Mouse (Mus musculus) heart, embryonic 10.5 days (tissue): ENCODE data around the gene Dynlt1c. TPM values are rescaled to one million over a fixed set of nuclear protein-coding genes. Genes with fewer than 3 reads are reported as not detected.
"Not testable (repeated sequence)": the region's sequence is repeated elsewhere in the genome, so short reads cannot be mapped to it uniquely, and the experiment has no call there.

ENCODE experiments used
- DNase-seq: peaks from one replicate; pipeline ENCODE4 v3.0.0-alpha.2; 2017; ENCODE audit warnings: low spot score
- H3K27ac ChIP-seq: fragments of 300-500 bp; sonication (generic); 2 replicates; pipeline ENCODE4 v1.5.1; 2016; ENCODE audit warnings: mild to moderate bottlenecking
- H3K27me3 ChIP-seq: fragments of 300-500 bp; sonication (generic); 2 replicates; pipeline ENCODE4 v1.6.1; 2016; ENCODE audit warnings: mild to moderate bottlenecking; ENCODE audit not compliant: poor library complexity, insufficient read depth, severe bottlenecking
- H3K36me3 ChIP-seq: fragments of 300-500 bp; sonication (generic); 2 replicates; pipeline ENCODE4 v1.6.1; 2016; ENCODE audit warnings: mild to moderate bottlenecking, moderate library complexity
- H3K4me1 ChIP-seq: fragments of 300-500 bp; sonication (generic); 2 replicates; pipeline ENCODE4 v1.6.1; 2016; ENCODE audit warnings: mild to moderate bottlenecking
- H3K4me3 ChIP-seq: fragments of 300-500 bp; sonication (generic); 2 replicates; pipeline ENCODE4 v1.5.1; 2016; ENCODE audit warnings: mild to moderate bottlenecking, moderate library complexity
- H3K9me3 ChIP-seq: fragments of 300-500 bp; sonication (generic); 2 replicates; pipeline ENCODE4 v1.6.1; 2016; ENCODE audit warnings: mild to moderate bottlenecking, moderate library complexity
- WGBS: fragments of 180-500 bp; shearing (Covaris S2); methylation state at CpG from one replicate; pipeline ENCODE4 v1.1.7; 2016; 5-methylcytosine and 5-hydroxymethylcytosine counted together
- polyA plus RNA-seq: library from polyadenylated mRNA; unstranded; fragments of >200 nt; fragmentation: Nextera tagmentation; extraction: Ambion mirVana; gene quantifications from 2 replicates; pipeline ENCODE4 v1.2.1, GENCODE M21; 2016

The Dynlt1c gene
- polyA plus RNA-seq, 1 experiment from 2014 or later, result 28.7 TPM

DNA sequence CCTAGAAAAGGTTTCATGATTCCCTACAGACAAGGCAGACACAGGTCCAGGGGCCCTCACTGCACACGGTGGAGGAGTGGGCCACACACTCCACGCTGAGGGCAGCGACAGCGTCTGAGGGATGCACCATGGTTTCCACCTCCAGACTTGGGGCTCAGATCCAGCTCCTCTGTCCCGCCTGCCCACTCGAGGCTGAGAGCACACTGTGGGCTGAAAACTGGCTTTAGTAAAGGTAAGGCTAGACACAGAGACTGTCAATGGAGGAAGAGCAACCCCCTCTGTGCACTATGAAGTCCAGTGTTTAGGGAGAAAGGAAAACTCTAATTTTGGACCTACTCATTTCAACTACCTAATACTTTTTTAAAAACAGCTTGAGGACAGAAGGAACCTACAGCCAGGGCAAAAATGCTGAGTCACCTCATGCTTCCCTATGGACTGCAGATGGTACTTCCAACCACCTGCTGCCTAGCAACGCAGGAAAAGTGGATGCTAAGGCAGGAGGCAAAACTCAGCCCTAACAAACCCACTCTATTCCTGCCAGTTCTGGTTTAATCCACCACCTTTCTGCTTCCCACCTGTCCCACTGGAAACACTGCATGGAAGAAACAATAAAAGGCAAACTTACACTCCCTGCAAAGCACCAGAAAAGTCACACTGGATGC, 49.6 kb downstream of the Dynlt1c start:
- DNase-seq, H3K4me3 ChIP-seq, H3K36me3 ChIP-seq, H3K4me1 ChIP-seq, H3K27ac ChIP-seq, H3K27me3 ChIP-seq, H3K9me3 ChIP-seq: not testable (repeated sequence)
- WGBS, result 86% methylated on average over 7 of the region's 7 CpGs

- H3K4me3 ChIP-seq, H3K9me3 ChIP-seq, H3K27ac ChIP-seq, H3K27me3 ChIP-seq, H3K4me1 ChIP-seq, H3K36me3 ChIP-seq: not testable (repeated sequence)
- peak; percentile 31 for DNase-seq
- WGBS, result 78% methylated on average over 5 of the region's 5 CpGs
These were observed 52.0 kb downstream of the Dynlt1c start for GRCm38 (mm10) chr17:6653341-6653946.

DNA sequence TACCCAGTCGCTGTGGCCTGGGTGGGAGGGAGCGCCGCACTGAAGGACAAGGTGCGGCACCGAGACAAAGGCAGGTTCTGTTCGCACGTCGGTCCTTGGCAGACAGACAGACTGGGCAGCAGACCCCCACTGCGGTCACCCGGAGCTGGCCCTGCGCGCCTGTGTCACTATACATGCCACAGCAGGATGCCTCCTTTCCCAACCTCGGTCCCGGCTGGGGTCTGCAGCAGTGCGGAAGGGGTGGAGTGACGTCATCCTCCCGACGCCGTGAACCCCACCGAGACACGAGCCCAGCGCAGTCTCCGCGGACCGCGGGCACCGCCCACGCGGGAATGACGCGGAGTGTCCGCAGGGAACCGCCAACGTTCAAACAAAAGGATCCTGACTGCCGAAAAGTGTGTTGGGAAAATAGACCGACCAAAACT, 53.6 kb downstream of the Dynlt1c start:
- WGBS, result under 1% methylated on average over 36 of the region's 36 CpGs
- H3K27ac ChIP-seq, result peak overlapping the region; percentile 81
- H3K36me3 ChIP-seq, H3K27me3 ChIP-seq, H3K9me3 ChIP-seq, H3K4me1 ChIP-seq: not testable (repeated sequence)
- peak overlapping the region; percentile 60 for H3K4me3 ChIP-seq
- peak; percentile 90 for DNase-seq

- not testable (repeated sequence) for H3K9me3 ChIP-seq, H3K4me1 ChIP-seq, H3K27me3 ChIP-seq, H3K36me3 ChIP-seq
- H3K27ac ChIP-seq, result peak within 1 kb of the TSS; percentile 81
- peak within 1 kb of the TSS; percentile 60 for H3K4me3 ChIP-seq
- 3% methylated on average over 28 of the region's 33 CpGs for WGBS
- peak; percentile 73 for DNase-seq
These were observed 54.3 kb downstream of the Dynlt1c start, which contains the start of gene Dynlt1f for GRCm38 (mm10) chr17:6655567-6656281. Dynlt1f (minus strand) TSS chr17:6655900.

DNA sequence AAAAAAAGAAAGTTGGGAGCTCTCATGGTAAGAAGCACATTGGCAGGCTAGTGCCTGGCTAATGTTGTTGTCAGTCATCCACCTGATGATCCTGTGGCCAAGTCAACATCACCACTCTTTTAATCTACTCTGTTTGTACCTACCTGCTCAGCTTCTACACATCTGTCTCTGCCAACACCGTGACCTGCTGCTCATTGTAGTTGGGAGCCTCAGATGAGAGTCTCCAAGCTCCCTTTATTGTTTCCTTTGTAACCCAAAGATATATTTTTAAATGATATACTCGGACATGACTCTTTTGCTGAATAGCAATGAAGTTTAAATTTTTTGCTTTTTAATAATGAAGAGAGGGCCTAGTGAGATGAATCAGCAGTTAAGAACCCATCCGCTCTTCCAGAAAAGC, 55.0 kb downstream of the Dynlt1c start:
- H3K4me3 ChIP-seq, H3K27ac ChIP-seq, DNase-seq, H3K9me3 ChIP-seq, H3K36me3 ChIP-seq, H3K27me3 ChIP-seq, H3K4me1 ChIP-seq: not testable (repeated sequence)
- 100% methylated on average over 2 of the region's 3 CpGs for WGBS

DNA sequence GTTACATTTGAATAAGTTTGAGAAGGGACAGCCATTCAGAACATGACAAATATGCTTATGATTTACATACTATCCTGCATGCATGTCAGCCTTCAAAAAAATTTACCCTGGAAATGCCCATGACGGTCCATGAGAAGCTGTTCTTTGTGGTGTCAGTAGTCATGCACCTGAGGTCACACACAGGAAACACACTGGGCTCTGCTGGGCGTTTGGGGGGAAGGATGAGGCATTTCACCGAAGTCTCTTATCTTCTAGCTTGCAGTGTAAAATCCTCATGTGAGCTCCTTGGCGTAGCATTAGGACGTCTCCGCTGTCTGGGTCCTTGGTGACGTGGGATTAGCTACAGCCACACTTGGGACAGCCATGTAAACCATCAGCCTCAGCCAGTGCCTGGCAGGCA, 57.3 kb downstream of the Dynlt1c start, which contains the start of gene Sytl3:
Gene Sytl3, plus strand, starts transcription at position 293 of the 400 bp plus-strand sequence.
- H3K9me3 ChIP-seq, DNase-seq, H3K27ac ChIP-seq, H3K36me3 ChIP-seq, H3K4me3 ChIP-seq, H3K27me3 ChIP-seq, H3K4me1 ChIP-seq: not testable (repeated sequence)
- WGBS, result 72% methylated on average over 5 of the region's 7 CpGs

Other genes starting within 250 kb of the Dynlt1c start
- gene Dynlt1b, start 171.6 kb upstream of the Dynlt1c start, polyA plus RNA-seq, result 422 and 472 TPM in 2 replicates
- gene Dynlt1f, start 54.2 kb downstream of the Dynlt1c start, polyA plus RNA-seq, result 242 and 244 TPM in 2 replicates
- gene Sytl3, start 57.4 kb downstream of the Dynlt1c start, polyA plus RNA-seq, result 0.06 and 0.25 TPM in 2 replicates
- 121 and 125 TPM in 2 replicates for gene Ezr, start 181.1 kb downstream of the Dynlt1c start, polyA plus RNA-seq